In genomic region chr9:66915869-66916785, GRCm38 (mm10) we compare ENCODE assay signal across 9 mouse cellular contexts. TPM values are rescaled to one million over a fixed set of nuclear protein-coding genes. Genes with fewer than 3 reads are reported as not detected.
A peak's percentile ranks its signal among the peaks of the same experiment; 100 is the strongest.
DNase-seq lines count a peak whose midpoint lies in the region; ATAC-seq and TF ChIP-seq lines count a peak whose summit lies in the region.
"Had no signal": no experiment of that assay in that cellular context is flagged by ENCODE, and none has a peak within 500 bp of the region (broad histone marks: within the 10 kb centered on the region; RNA-seq: fewer than 3 reads in every experiment).

No protein-coding gene starts in this region.

- H3K4me1 ChIP-seq in megakaryocyte, embryonic 14.5 days = peaks cover 78% of the 10 kb centered on the region
- peaks cover 22% of the 10 kb centered on the region for H3K4me1 ChIP-seq in intestine, postnatal 0 days (replicated peaks; ENCODE audit: control insufficient read depth, insufficient read depth, low read length)
- peaks cover 29% of the 10 kb centered on the region for H3K4me1 ChIP-seq in stomach, embryonic 16.5 days (ENCODE audit: control insufficient read depth, insufficient read depth, low read length)
- H3K4me1 ChIP-seq in embryonic facial prominence, embryonic 10.5 days = peaks cover 50% of the 10 kb centered on the region

- DNase-seq in gastrocnemius, adult 2 months = no peak
- no peak for DNase-seq in gastrocnemius, postnatal 25 days
- DNase-seq in embryonic facial prominence, embryonic 10.5 days (ENCODE audit: low spot score) = no peak
- no peak for DNase-seq in layer of hippocampus, adult 8-10 months (ENCODE audit: low spot score in 2 of 2)
- DNase-seq: kidney, postnatal 10 days had no signal

- intact Hi-C loops in gastrocnemius, adult 2 months (cut with DNase I) = loop anchor here (5.0 kb wide), 2 partner anchors 44 to 79 kb away; no protein-coding TSS in a partner anchor

- peaks cover 46% of the 10 kb centered on the region for H3K36me3 ChIP-seq in megakaryocyte, embryonic 14.5 days (replicated peaks; ENCODE audit: low read length)
- H3K36me3 ChIP-seq in intestine, postnatal 0 days (ENCODE audit: control insufficient read depth, insufficient read depth) = peaks cover under 1% of the 10 kb centered on the region; the same call in 1 of the 2 replicates
- H3K36me3 ChIP-seq in stomach, embryonic 16.5 days (ENCODE audit: control insufficient read depth, insufficient read depth, low read length) = no peaks in the 10 kb centered on the region
- H3K36me3 ChIP-seq in embryonic facial prominence, embryonic 10.5 days (replicated peaks) = peaks cover 26% of the 10 kb centered on the region; the same call in 1 of the 2 replicates

- no peaks in the 10 kb centered on the region for H3K9me3 ChIP-seq in megakaryocyte, embryonic 14.5 days
- H3K9me3 ChIP-seq in intestine, postnatal 0 days (ENCODE audit: control insufficient read depth) = no peaks in the 10 kb centered on the region
- no peaks in the 10 kb centered on the region for H3K9me3 ChIP-seq in stomach, embryonic 16.5 days (replicated peaks; ENCODE audit: control insufficient read depth, low read length)
- no peaks in the 10 kb centered on the region for H3K9me3 ChIP-seq in embryonic facial prominence, embryonic 10.5 days

- no peak for ATAC-seq in megakaryocyte, adult 5-6 weeks (ENCODE audit: poor library complexity, severe bottlenecking)
- peak; percentile 42 for ATAC-seq in intestine, postnatal 0 days
- no peak for ATAC-seq in stomach, embryonic 16.5 days (ENCODE audit: insufficient read depth, low FRiP score)

- H3K4me2 ChIP-seq in intestine, postnatal 0 days (replicated peaks; ENCODE audit: low read depth) = 0 out of 2 replicates have a peak overlapping the region, but pooled peaks have one; percentile 1
- no peak overlapping the region for H3K4me2 ChIP-seq in stomach, embryonic 16.5 days (ENCODE audit: low read depth, low read length)

- no peaks in the 10 kb centered on the region for H3K27me3 ChIP-seq in megakaryocyte, embryonic 14.5 days (replicated peaks)
- H3K27me3 ChIP-seq in intestine, postnatal 0 days (replicated peaks; ENCODE audit: control insufficient read depth, insufficient read depth, low read length) = no peaks in the 10 kb centered on the region
- H3K27me3 ChIP-seq in stomach, embryonic 16.5 days (ENCODE audit: control insufficient read depth, insufficient read depth, low read length) = no peaks in the 10 kb centered on the region
- H3K27me3 ChIP-seq in embryonic facial prominence, embryonic 10.5 days (replicated peaks; ENCODE audit: low read depth, poor library complexity, severe bottlenecking) = peaks cover 5% of the 10 kb centered on the region; the same call in 1 of the 2 replicates

- 53% methylated on average over 9 of the region's 9 CpGs for WGBS in intestine, postnatal 0 days
- WGBS in stomach, embryonic 16.5 days = 71% methylated on average over 9 of the region's 9 CpGs
- WGBS in embryonic facial prominence, embryonic 10.5 days = 85% methylated on average over 9 of the region's 9 CpGs

- H3K27ac ChIP-seq in gastrocnemius, adult 2 months = peak overlapping the region; percentile 56
- H3K27ac ChIP-seq in intestine, postnatal 0 days (ENCODE audit: low read depth, low read length) = peak overlapping the region; percentile 78
- peak overlapping the region; percentile 4 for H3K27ac ChIP-seq in stomach, embryonic 16.5 days (ENCODE audit: low read length)
- H3K27ac ChIP-seq in embryonic facial prominence, embryonic 10.5 days (replicated peaks) = no peak overlapping the region

- H3K9ac ChIP-seq in intestine, postnatal 0 days (ENCODE audit: low read depth, low read length) = no peak overlapping the region
- H3K9ac ChIP-seq in stomach, embryonic 16.5 days (ENCODE audit: low read length) = no peak overlapping the region

- H3K4me3 ChIP-seq in gastrocnemius, adult 2 months = no peak overlapping the region; the same call in 1 of the 2 replicates
- H3K4me3 ChIP-seq in megakaryocyte, embryonic 14.5 days (replicated peaks) = peak overlapping the region; percentile 100
- no peak overlapping the region for H3K4me3 ChIP-seq in intestine, postnatal 0 days (ENCODE audit: low read depth, low read length)
- no peak overlapping the region for H3K4me3 ChIP-seq in stomach, embryonic 16.5 days (replicated peaks; ENCODE audit: low read length)
- H3K4me3 ChIP-seq in embryonic facial prominence, embryonic 10.5 days = no peak overlapping the region

- TF ChIP-seq CTCF in gastrocnemius, adult 2 months (IDR thresholded peaks at IDR 0.05) = no peak
- TF ChIP-seq CTCF in intestine, postnatal 0 days (IDR thresholded peaks at IDR 0.05; ENCODE audit: low read depth) = no peak

RNA-seq across cellular contexts. Expression of gene Rab8b, which starts 3.4 kb away (rescaled TPM):
- 1 to 10 TPM; 5.9 to 9.7 TPM for total RNA-seq in gastrocnemius, adult 2 months (2021)
- total RNA-seq in gastrocnemius, postnatal 25 days (2021) = 1 to 10 TPM; 5.0 to 6.1 TPM
- polyA plus RNA-seq in megakaryocyte, embryonic 14.5 days (2012; ENCODE audit: insufficient read depth, low replicate concordance) = 3.2 TPM in 1 of 2 replicates, not detected in the other
- 78.2 and 82.1 TPM in 2 replicates for total RNA-seq in megakaryocyte, adult 5-6 weeks (2015)
- total RNA-seq in megakaryocyte, adult 5-6 weeks (2017) = 141 and 154 TPM in 2 replicates
- 16.2 and 18.9 TPM in 2 replicates for polyA plus RNA-seq in intestine, postnatal 0 days (2015; fragmentation: Nextera tagmentation; extraction: Ambion mirVana)
- 27.4 and 28.6 TPM in 2 replicates for polyA plus RNA-seq in stomach, embryonic 16.5 days (2015; fragmentation: Nextera tagmentation; extraction: Ambion mirVana)
- 21.4 and 23.9 TPM in 2 replicates for polyA plus RNA-seq in embryonic facial prominence, embryonic 10.5 days (2016; fragmentation: Nextera tagmentation; extraction: Ambion mirVana)
- total RNA-seq in layer of hippocampus, adult 8-10 months (2022) = 10 to 100 TPM; 37.9 to 58.3 (median 47.4) TPM

RNA-seq across cellular contexts. Expression of gene Rps27l, which starts 29.8 kb away (rescaled TPM):
- total RNA-seq in gastrocnemius, adult 2 months (2021) = 100 to 1,000 TPM; 191 to 213 TPM
- total RNA-seq in gastrocnemius, postnatal 25 days (2021) = 100 to 1,000 TPM; 198 to 200 TPM
- 23.8 and 219 TPM in 2 replicates for polyA plus RNA-seq in megakaryocyte, embryonic 14.5 days (2012; ENCODE audit: insufficient read depth, low replicate concordance)
- 368 and 391 TPM in 2 replicates for total RNA-seq in megakaryocyte, adult 5-6 weeks (2015)
- total RNA-seq in megakaryocyte, adult 5-6 weeks (2017) = 149 and 154 TPM in 2 replicates
- 712 and 778 TPM in 2 replicates for polyA plus RNA-seq in intestine, postnatal 0 days (2015; fragmentation: Nextera tagmentation; extraction: Ambion mirVana)
- 713 and 839 TPM in 2 replicates for polyA plus RNA-seq in stomach, embryonic 16.5 days (2015; fragmentation: Nextera tagmentation; extraction: Ambion mirVana)
- polyA plus RNA-seq in embryonic facial prominence, embryonic 10.5 days (2016; fragmentation: Nextera tagmentation; extraction: Ambion mirVana) = 777 and 806 TPM in 2 replicates
- total RNA-seq in layer of hippocampus, adult 8-10 months (2022) = 10 to 100 TPM; 38.7 to 48.0 (median 44.1) TPM

RNA-seq across cellular contexts. Expression of gene Lactb, which starts 59.2 kb away (rescaled TPM):
- total RNA-seq in gastrocnemius, adult 2 months (2021) = 10 to 100 TPM; 17.7 to 22.3 TPM
- 10 to 100 TPM; 17.8 to 19.5 TPM for total RNA-seq in gastrocnemius, postnatal 25 days (2021)
- polyA plus RNA-seq in megakaryocyte, embryonic 14.5 days (2012; ENCODE audit: insufficient read depth, low replicate concordance) = 8.5 TPM in 2 replicates
- 52.5 and 58.1 TPM in 2 replicates for total RNA-seq in megakaryocyte, adult 5-6 weeks (2015)
- 40.7 and 44.6 TPM in 2 replicates for total RNA-seq in megakaryocyte, adult 5-6 weeks (2017)
- 14.9 and 17.2 TPM in 2 replicates for polyA plus RNA-seq in intestine, postnatal 0 days (2015; fragmentation: Nextera tagmentation; extraction: Ambion mirVana)
- polyA plus RNA-seq in stomach, embryonic 16.5 days (2015; fragmentation: Nextera tagmentation; extraction: Ambion mirVana) = 6.2 and 7.8 TPM in 2 replicates
- polyA plus RNA-seq in embryonic facial prominence, embryonic 10.5 days (2016; fragmentation: Nextera tagmentation; extraction: Ambion mirVana) = 9.0 and 9.8 TPM in 2 replicates
- 10 to 100 TPM; 13.8 to 17.4 (median 16.6) TPM for total RNA-seq in layer of hippocampus, adult 8-10 months (2022)
